Mouse (Mus musculus): ENCODE measurements around the gene Rfx4.

DNA sequence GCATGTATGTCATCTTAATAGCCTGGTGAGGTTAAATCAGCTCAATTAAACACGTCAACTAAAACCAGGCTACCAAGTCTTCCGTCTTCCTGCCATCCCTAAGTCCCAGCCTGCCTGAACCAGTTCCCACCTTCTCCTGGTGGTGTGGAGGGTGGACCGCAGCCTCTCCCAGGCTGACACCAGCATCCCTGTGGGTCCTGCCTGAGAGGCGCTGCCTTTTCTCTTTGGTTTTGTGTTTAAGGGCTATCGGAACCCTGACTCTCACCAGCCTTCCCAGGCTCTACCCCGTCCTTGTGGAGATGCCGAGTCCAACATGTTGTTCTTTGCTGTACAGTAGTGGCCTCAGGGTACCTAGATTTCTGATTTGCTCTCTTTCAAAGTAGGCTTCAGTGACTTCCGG is 44.4 kb upstream of the Rfx4 start:
- no peak for TF ChIP-seq EP300 (optimal IDR thresholded peaks at IDR 0.05)
- no peak for TF ChIP-seq CTCF (IDR thresholded peaks at IDR 0.05; ENCODE audit: low read depth)
